Mouse (Mus musculus): ENCODE results near the gene Gmds.

Gene Gmds

DNA sequence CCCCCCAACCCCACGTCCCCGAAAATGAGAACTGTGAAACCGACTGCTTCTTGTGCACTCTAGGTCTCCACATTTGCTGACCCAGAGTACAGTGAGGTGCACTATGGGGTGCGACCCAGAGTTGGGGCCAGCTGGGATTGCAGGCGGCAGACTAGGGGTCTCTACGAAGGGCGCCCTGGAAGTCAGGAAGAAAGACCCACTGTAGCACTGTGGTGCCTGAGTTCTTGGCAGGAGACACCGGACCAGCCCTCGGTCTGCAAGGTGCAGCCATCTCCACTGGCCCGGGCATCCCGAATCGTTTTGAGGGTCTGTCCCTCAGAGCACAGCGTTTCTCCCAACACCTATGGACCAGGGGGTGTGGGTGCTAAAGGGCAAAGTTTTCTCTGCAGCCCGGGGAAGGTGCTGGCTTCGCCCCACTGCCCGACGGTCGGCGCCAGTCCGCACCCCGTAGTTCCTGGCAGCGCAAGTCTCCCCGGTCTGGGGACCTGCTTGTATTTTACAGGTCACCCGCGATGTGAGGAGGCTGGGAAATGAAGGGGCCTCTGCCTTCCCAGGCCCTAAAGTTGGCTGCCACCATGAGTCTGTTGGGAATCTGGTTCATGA lies 536.7 kb downstream of the Gmds start:
- 0 out of 2 replicates have a peak, but pooled peaks have one; percentile 31 for ATAC-seq (ENCODE audit: insufficient number of reproducible peaks, low FRiP score, low TSS enrichment)

DNA sequence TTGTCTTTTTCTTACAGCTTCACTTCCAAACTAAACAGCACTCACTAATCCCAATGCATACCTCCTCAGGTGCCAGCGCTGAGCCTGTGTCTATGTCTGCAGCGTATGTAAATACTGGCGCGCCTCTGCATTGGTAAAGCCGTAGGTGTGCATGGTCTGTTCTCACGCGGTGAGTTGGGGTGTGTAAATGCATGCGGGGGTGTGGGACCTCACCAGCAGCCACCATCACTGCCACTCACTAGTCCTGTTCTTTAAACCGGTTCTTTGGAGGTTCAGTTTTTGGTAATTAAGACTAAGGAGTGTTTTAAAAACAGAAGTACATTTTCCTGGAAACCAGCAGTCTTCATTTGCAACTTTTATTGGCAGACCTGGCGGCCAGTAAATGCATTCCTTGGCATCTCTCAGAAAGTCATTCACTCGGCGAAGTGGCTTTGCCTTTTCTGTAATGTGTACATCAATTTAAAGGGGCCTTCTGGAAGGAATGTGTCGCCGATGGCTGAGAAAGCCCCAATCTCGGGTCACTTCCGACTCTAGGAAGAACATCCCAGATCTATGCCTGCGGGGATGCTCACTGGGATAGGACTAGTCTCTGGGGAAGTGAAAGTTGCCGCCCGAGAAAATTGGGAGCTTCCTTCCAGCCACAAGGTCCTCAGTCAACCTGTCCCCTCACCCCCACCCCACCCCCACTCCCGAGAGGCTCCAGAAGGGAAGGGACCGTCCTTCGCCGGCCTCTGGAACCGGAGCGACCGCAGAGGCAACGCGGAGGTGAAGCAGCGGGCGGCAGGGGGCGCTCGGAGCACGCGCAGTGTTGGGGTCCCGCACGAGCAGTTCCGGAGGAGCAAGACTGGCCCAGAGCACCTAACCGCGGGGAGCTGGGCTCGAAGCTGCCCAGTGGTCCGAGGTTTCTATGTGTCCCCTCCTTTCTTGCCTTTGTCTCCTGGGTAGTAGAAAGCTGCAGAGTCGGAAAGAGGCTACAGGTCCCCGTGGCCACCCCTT lies 537.7 kb downstream of the Gmds start:
- 0 out of 2 replicates have a peak, but pooled peaks have one; percentile 51 for ATAC-seq (ENCODE audit: insufficient number of reproducible peaks, low FRiP score, low TSS enrichment)

DNA sequence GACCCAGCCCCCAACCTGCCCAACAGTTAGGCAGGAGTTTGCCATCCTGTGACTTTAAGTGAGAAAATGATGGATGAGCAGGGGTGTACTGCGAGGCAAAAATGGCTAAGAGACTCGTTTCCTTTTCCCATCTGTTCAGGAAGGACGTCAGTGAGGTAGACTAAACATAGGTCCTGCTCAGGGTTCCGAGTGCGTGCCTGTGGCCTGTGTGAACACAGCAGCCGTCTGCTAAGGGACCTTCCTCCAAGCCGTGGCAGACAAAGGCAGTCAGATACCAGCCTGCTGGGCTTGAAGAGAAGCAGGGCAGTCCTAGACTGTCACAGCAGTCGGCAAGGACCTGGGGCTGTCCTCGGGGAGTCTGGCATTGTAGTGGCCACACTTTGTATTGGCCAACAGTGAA lies 540.5 kb downstream of the Gmds start:
- no peak for ATAC-seq (ENCODE audit: insufficient number of reproducible peaks, low FRiP score, low TSS enrichment)

DNA sequence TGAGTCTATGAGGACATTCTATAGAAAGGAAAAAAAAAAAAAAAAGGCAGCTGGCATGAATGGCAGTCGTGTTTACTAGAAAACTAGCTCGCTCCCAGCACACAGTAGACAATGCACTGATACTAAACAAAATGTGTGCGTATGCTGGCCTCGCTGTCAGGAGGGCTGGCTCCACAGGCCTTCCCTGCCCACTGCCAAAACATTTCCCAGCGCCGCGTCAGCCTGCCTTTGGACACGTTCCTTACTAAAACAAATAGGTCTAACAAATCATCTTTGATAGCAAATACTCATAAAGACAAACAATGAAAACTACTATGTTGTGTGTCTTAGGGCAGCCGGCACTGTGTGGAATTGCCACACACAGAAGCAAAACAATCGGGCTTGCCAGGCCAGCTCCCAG lies 541.2 kb downstream of the Gmds start:
- no peak for ATAC-seq (ENCODE audit: insufficient number of reproducible peaks, low FRiP score, low TSS enrichment)

DNA sequence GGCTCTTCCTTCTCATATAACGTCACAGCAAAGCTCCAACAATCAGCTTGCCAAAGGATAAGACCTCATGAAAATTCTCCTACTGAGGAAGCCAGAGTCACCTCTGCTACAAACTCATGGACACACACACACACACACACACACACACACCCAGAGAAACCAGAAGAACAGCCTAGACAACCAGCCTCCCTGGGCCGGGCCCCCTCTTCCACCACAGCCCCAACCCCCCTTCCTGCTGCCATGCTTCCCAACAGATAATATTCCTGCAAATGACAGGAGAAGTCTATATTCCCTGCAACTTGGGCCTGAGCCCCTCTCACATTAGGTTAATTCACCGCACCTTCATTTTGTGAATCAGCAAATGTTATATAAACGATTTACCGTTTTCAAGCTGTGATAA lies 545.4 kb downstream of the Gmds start:
- ATAC-seq (ENCODE audit: insufficient number of reproducible peaks, low FRiP score, low TSS enrichment): no peak

DNA sequence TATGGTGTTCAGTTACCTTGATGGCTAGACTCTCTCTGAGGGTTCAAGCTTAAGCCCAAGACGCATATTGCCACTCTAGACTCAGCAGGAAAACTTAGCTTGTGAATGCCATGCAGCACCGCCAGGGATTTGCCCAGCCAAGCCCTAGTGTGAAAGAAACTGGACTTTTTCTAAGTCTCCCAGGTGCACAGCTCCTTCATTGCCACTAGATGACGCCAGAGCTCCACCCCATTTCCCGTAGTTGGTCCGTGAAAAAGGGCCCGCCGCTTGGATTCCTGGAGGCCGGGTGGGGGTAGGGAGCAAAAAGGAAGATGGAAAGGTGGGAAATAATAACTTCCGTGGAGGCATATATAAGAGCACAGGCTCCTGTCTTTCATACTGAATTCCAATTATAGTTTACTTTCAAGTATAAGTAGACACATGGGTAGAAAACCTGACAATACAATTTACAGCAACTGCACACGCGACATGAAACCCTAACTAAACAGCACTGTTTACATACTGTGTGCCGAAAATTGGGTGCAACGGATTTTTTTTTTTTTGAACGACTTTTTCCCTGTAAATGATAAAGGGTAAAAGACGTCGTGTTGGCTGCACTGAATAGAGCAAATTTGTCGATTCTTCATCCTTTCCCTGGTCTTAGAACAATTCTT lies 545.9 kb downstream of the Gmds start:
- peak; percentile 82 for ATAC-seq (ENCODE audit: insufficient number of reproducible peaks, low FRiP score, low TSS enrichment)

DNA sequence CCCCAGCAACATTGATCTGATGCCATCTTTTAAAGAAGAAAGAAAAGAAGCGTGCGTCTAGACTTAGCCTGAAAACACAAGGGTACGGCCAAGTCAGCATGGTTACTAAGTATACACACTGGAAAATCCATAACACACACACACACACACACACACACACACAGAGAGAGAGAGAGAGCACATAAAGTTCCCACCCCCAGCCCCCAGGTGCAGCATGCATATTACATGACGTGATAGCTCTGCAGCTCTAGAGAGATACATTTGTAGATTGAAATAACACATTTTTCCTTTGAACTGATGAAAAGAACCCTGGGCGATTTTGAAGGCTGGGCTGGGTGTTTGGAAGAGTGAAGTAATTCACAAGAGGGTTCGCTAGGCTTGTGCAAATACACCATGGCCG lies 553.8 kb downstream of the Gmds start:
- ATAC-seq (ENCODE audit: insufficient number of reproducible peaks, low FRiP score, low TSS enrichment): no peak

DNA sequence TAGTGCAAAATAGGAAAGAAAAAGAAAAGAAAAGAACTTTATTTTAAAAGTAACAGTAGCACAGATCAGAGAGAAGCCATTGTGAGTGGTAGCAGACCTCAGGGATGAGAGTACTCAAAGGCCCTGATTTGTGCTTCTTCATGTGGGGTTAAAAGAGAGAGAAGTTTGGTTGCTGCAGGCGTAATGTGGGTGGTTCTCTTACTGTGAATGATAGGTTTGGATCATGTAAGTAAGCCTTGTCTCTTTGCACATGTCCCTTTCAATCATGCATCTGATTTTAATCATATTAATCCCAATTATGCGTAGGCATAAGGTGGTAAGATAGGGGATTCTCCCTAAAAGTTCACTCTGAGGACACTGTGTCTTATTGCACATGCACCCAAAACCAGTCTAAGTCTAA lies 556.5 kb downstream of the Gmds start:
- no peak for ATAC-seq (ENCODE audit: insufficient number of reproducible peaks, low FRiP score, low TSS enrichment)

DNA sequence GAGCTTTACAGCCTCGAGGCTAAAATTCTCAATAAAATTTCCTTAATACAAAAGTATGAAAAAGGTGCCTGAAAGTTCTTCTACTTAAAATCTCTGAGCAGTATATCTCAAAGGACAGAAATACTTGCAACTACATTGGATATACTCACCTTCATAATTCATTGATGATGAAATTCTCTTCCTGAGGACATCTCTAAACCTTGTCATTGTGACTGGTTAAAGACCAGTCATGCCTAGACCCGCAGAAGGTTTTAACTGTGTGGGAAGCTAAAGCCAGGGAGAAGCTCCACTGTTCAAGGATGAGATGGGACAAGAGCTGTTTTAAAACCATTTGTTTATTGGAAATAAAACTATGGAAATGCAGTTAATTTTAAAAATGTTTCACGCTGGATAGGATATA lies 558.2 kb downstream of the Gmds start:
- ATAC-seq (ENCODE audit: insufficient number of reproducible peaks, low FRiP score, low TSS enrichment): no peak

DNA sequence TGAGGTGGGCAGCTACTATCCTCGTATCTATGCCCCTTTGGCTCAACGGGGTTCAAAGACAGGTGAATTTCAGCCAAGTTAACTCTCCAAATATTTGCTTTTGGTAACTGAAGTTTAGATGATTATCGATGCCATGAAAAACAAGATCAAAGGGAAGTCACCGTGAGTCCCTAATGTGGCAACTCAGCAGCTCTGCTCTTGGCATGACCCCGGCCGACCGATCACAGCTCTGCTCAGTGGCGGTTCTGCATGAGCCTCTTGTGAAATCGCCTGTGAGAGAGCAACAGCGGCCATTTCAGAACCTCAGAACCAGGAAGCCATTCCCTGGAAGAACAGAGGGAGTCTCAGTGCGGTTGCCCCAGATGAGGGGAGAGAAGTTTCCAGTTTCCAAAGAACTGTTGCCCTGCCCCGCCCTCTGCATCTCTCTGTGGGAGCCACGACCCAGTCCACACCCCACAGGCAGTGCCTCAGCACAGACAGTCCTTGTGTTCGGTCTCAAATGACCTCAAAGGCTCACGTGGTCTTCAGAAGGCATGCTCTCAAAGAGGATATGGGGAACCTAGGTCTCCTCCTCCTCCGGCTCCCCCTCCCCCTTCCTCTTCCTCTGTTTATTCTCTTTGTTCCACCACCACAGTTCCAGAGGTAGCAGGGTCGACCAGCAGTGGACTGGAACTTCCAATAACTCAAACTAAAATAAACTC lies 559.1 kb downstream of the Gmds start:
- ATAC-seq (ENCODE audit: insufficient number of reproducible peaks, low FRiP score, low TSS enrichment): no peak

DNA sequence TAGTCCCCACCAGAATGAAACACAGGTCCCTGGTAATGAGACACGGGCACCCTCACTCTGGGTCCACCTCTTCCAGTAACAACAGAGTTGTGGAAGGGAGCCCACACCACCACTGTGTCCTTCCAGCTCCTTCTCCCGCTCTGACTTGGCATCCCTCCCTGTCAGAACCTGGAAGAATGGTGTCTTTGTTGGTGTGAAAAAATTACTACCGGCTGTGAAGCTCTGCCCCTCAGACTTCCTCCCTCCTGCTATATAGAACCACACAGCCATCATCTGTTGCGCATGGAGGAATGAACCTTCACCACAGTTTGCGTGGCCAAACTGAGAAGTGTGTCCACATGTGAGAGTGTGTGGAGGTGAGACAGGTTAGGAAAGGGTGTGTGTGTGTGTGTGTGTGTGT lies 562.8 kb downstream of the Gmds start:
- ATAC-seq (ENCODE audit: insufficient number of reproducible peaks, low FRiP score, low TSS enrichment): no peak

DNA sequence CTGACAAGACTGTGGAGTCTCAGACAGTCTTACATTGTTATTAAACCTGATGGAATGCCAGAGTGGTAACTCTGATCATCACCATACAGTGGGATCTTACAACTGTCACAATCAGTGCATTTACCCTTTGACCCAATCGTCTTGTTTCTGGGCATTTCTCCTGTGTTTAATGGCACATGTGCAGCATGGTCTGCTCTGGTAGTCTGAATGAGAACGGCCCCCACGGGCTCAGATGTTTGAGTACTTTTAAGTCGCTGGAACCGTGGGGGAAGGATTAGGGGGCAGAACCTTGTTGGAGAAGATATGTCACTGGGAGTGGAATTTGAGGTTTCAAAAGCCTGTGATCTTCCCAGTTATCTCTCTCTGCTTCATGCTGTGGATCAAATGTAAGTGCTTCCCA lies 565.7 kb downstream of the Gmds start:
- ATAC-seq (ENCODE audit: insufficient number of reproducible peaks, low FRiP score, low TSS enrichment): no peak

All from cerebellum, adult (tissue).